Mouse (Mus musculus): ENCODE data around the gene Tnni1. TPM values are rescaled to one million over a fixed set of nuclear protein-coding genes. Genes with fewer than 3 reads are reported as not detected.
A peak's percentile ranks its signal among the peaks of the same experiment; 100 is the strongest.

The Tnni1 gene
- polyA plus RNA-seq, 2 experiments: 1.3 to 1.7 TPM

DNA sequence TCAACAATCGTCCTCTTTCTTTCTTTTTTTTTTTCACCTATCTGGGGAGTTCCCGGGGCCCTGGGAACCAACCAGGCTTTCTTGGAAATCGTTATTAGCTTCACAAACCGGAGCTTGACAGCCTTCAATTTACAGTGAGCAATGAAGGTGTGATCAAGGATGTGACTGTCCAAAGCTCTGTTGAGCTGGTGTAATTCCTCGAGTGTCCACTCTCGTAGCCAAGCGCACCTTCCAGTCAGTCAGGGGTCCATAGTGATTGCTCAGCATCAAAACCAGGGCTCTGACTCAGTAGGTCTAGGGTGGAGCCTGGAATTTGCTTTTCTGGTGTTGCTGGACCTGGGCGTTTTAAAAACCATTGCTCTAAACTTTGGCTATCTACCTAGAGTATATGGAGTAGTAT is 19.0 kb upstream of the Tnni1 start:
- Histone ChIP-seq H3K27me3 (ENCODE audit: control insufficient read depth, insufficient read depth, low read length) (peaks cover 7% of the 10 kb centered on the region), H3K9me3 (ENCODE audit: control insufficient read depth, low read length) (no peaks in the 10 kb centered on the region), H3K4me3 (ENCODE audit: insufficient read depth in 1 of 2, low read depth in 2 of 2, low read length in 2 of 2) (no peak overlapping the region), H3K27ac (no peak overlapping the region), H3K9ac (replicated peaks) (no peak overlapping the region), H3K36me3 (replicated peaks; ENCODE audit: control insufficient read depth, insufficient read depth, low read depth) (no peaks in the 10 kb centered on the region), H3K4me1 (replicated peaks; ENCODE audit: control insufficient read depth in 2 of 2, insufficient read depth in 2 of 2, low read length in 1 of 2) (peaks cover 0 to under 1% of the 10 kb centered on the region in 2 experiments; a peak in 2 of 4 replicates), H3K4me2 (ENCODE audit: low read depth) (no peak overlapping the region)
- DNase-seq (ENCODE audit: low read depth in 3 of 3, low spot score in 3 of 3) (no peak), ATAC-seq (ENCODE audit: insufficient read depth) (no peak)
- TF ChIP-seq EP300 (IDR thresholded peaks at IDR 0.05; ENCODE audit: low read depth) (no peak), CTCF (IDR thresholded peaks at IDR 0.05; ENCODE audit: low read depth) (0 out of 2 replicates have a peak, but pooled peaks have one; percentile 10)
- 51% methylated on average over 8 of the region's 8 CpGs for WGBS (ENCODE audit: insufficient replicate concordance)

DNA sequence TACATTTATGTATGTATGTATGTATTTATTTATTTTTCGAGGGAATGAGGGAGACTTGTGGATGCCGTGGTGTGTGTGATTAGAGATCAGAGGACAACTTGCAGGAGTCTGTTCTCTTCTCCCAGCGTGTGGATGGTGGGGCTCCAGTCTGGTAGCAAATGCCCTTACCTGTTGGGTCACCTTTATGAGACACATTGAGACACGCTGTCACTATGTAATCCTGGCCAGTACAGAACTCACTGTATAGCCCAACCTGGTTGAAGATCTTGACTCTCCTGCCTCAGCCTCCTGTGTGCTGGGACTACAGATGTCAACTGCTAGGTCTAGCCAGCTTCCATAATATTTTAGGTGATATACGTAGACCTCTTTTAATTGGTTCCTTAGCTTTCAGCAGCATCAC is 17.5 kb upstream of the Tnni1 start:
- WGBS (ENCODE audit: insufficient replicate concordance): 65% methylated on average over 5 of the region's 5 CpGs
- H3K27me3 ChIP-seq (ENCODE audit: control insufficient read depth, insufficient read depth, low read length): peaks cover 21% of the 10 kb centered on the region
- no peak for TF ChIP-seq EP300 (IDR thresholded peaks at IDR 0.05; ENCODE audit: low read depth)
- no peak for TF ChIP-seq CTCF (IDR thresholded peaks at IDR 0.05; ENCODE audit: low read depth)
- no peak overlapping the region for H3K27ac ChIP-seq
- no peaks in the 10 kb centered on the region for H3K9me3 ChIP-seq (ENCODE audit: control insufficient read depth, low read length)
- DNase-seq (ENCODE audit: low read depth in 3 of 3, low spot score in 3 of 3) (peak in 2 of 3 experiments; percentile 82 to 86), ATAC-seq (ENCODE audit: insufficient read depth) (no peak)
- H3K9ac ChIP-seq (replicated peaks): no peak overlapping the region
- no peak overlapping the region for H3K4me2 ChIP-seq (ENCODE audit: low read depth)
- no peaks in the 10 kb centered on the region for H3K36me3 ChIP-seq (replicated peaks; ENCODE audit: control insufficient read depth, insufficient read depth, low read depth)
- H3K4me3 ChIP-seq (ENCODE audit: insufficient read depth in 1 of 2, low read depth in 2 of 2, low read length in 2 of 2): no peak overlapping the region
- peaks cover 0 to 3% of the 10 kb centered on the region in 2 experiments; a peak in 2 of 4 replicates for H3K4me1 ChIP-seq (replicated peaks; ENCODE audit: control insufficient read depth in 2 of 2, insufficient read depth in 2 of 2, low read length in 1 of 2)

- Histone ChIP-seq H3K9ac (replicated peaks) (no peak overlapping the region), H3K9me3 (ENCODE audit: control insufficient read depth, low read length) (no peaks in the 10 kb centered on the region), H3K4me2 (ENCODE audit: low read depth) (no peak overlapping the region), H3K4me1 (replicated peaks; ENCODE audit: control insufficient read depth in 2 of 2, insufficient read depth in 2 of 2, low read length in 1 of 2) (peaks cover 0 to 3% of the 10 kb centered on the region in 2 experiments; a peak in 2 of 4 replicates), H3K36me3 (replicated peaks; ENCODE audit: control insufficient read depth, insufficient read depth, low read depth) (no peaks in the 10 kb centered on the region), H3K4me3 (ENCODE audit: insufficient read depth in 1 of 2, low read depth in 2 of 2, low read length in 2 of 2) (no peak overlapping the region), H3K27ac (no peak overlapping the region), H3K27me3 (ENCODE audit: control insufficient read depth, insufficient read depth, low read length) (peaks cover 27% of the 10 kb centered on the region)
- DNase-seq (ENCODE audit: low read depth in 3 of 3, low spot score in 3 of 3) (no peak), ATAC-seq (ENCODE audit: insufficient read depth) (no peak)
- WGBS (ENCODE audit: insufficient replicate concordance): 65% methylated on average over 9 of the region's 9 CpGs
- TF ChIP-seq EP300 (IDR thresholded peaks at IDR 0.05; ENCODE audit: low read depth) (no peak), CTCF (IDR thresholded peaks at IDR 0.05; ENCODE audit: low read depth) (no peak)
Observed at GRCm38 (mm10) chr1:135763503-135764205, 15.6 kb upstream of the Tnni1 start.

- Histone ChIP-seq H3K4me2 (ENCODE audit: low read depth) (no peak overlapping the region), H3K36me3 (replicated peaks; ENCODE audit: control insufficient read depth, insufficient read depth, low read depth) (no peaks in the 10 kb centered on the region), H3K9ac (replicated peaks) (no peak overlapping the region), H3K27ac (no peak overlapping the region), H3K27me3 (ENCODE audit: control insufficient read depth, insufficient read depth, low read length) (peaks cover 27% of the 10 kb centered on the region), H3K9me3 (ENCODE audit: control insufficient read depth, low read length) (no peaks in the 10 kb centered on the region), H3K4me3 (ENCODE audit: insufficient read depth in 1 of 2, low read depth in 2 of 2, low read length in 2 of 2) (no peak overlapping the region), H3K4me1 (replicated peaks; ENCODE audit: control insufficient read depth in 2 of 2, insufficient read depth in 2 of 2, low read length in 1 of 2) (peaks cover 0 to 3% of the 10 kb centered on the region in 2 experiments; a peak in 2 of 4 replicates)
- no peak for ATAC-seq (ENCODE audit: insufficient read depth)
- 53% methylated on average over 2 of the region's 2 CpGs for WGBS (ENCODE audit: insufficient replicate concordance)
- TF ChIP-seq CTCF (IDR thresholded peaks at IDR 0.05; ENCODE audit: low read depth) (no peak), EP300 (IDR thresholded peaks at IDR 0.05; ENCODE audit: low read depth) (no peak)
- DNase-seq (ENCODE audit: low read depth in 3 of 3, low spot score in 3 of 3): no peak
Observed at GRCm38 (mm10) chr1:135764206-135764528, 15.1 kb upstream of the Tnni1 start.

GRCm38 (mm10) chr1:135765645-135766591 is 13.3 kb upstream of the Tnni1 start, which contains the start of gene Phlda3:
Gene Phlda3 (plus strand): TSS chr1:135766119.
- no peaks in the 10 kb centered on the region for H3K36me3 ChIP-seq (replicated peaks; ENCODE audit: control insufficient read depth, insufficient read depth, low read depth)
- peak; percentile 84 for ATAC-seq (ENCODE audit: insufficient read depth)
- WGBS (ENCODE audit: insufficient replicate concordance): under 1% methylated on average over 90 of the region's 90 CpGs

More at GRCm38 (mm10) chr1:135765645-135766591, 13.3 kb upstream of the Tnni1 start, which contains the start of gene Phlda3:
- Histone ChIP-seq H3K9me3 (ENCODE audit: control insufficient read depth, low read length) (no peaks in the 10 kb centered on the region), H3K27ac (no peak within 1 kb of the TSS), H3K27me3 (ENCODE audit: control insufficient read depth, insufficient read depth, low read length) (peaks cover 27% of the 10 kb centered on the region), H3K4me2 (ENCODE audit: low read depth) (peak within 1 kb of the TSS; percentile 72), H3K4me3 (ENCODE audit: insufficient read depth in 1 of 2, low read depth in 2 of 2, low read length in 2 of 2) (peak within 1 kb of the TSS; percentile 23 to 57), H3K4me1 (replicated peaks; ENCODE audit: control insufficient read depth in 2 of 2, insufficient read depth in 2 of 2, low read length in 1 of 2) (peaks cover 0 to 3% of the 10 kb centered on the region in 2 experiments; a peak in 2 of 4 replicates), H3K9ac (replicated peaks) (peak within 1 kb of the TSS; percentile 25)
- no peak for TF ChIP-seq EP300 (IDR thresholded peaks at IDR 0.05; ENCODE audit: low read depth)
- TF ChIP-seq CTCF (IDR thresholded peaks at IDR 0.05; ENCODE audit: low read depth): no peak
- peak in 2 of 3 experiments; percentile 64 to 67 for DNase-seq (ENCODE audit: low read depth in 3 of 3, low spot score in 3 of 3)

All from liver, embryonic 14.5 days (tissue).